Mouse (Mus musculus) heart, adult 2 months (tissue): ENCODE results near the gene Cadps2.

ENCODE experiments used
- CTCF ChIP-seq: fragments of 200-600 bp; IDR thresholded peaks from 2 replicates; pipeline ENCODE4 v1.8.1; 2022; ENCODE audit warnings: antibody characterized with exemption, mild to moderate bottlenecking, moderate library complexity
- EP300 ChIP-seq: fragments of 200-500 bp; IDR thresholded peaks from 2 replicates; pipeline ENCODE4 v1.6.1; 2011; ENCODE audit warnings: low read depth, low read length, control low read depth; ENCODE audit not compliant: insufficient read depth
- POLR2A ChIP-seq: fragments of 200-500 bp; IDR thresholded peaks from 2 replicates; pipeline ENCODE4 v1.6.1; 2011; ENCODE audit warnings: mild to moderate bottlenecking, low read depth, low read length, control low read depth; ENCODE audit not compliant: insufficient read depth

DNA sequence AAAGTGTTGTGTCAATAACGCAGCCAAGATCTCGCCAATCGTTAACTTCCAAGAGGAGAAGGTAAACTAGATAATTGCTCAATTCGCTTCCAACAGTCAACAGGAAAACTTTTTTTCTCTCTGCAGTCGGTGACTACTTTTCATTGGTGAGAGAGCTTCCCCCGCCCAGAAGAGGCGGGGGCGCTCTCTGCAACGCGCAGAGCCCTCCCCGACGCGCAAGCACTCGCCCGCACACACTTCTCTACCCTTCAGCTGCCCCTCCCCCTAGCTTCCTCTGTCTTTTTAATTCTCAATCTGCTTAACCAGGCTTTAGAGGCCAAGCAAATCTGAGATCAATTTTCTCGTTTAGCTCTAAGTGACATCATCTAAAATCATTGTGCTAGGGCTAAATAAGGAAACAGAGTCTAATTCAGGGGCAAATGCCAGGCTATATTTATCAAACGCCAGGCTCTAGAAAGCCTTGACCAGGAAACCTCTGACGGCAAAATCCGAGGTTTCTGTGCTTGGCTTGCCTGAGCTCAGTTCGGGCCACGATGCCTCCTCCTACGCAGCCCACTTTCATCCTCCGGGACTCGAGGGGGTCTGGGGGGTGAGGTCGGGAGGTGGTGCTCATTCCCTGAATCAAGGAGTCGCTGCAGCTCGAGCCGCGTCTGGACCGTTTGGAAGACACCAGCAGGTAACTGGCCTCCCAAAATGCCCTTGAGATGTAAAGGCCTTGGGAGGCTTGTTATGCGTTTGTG lies 590.7 kb downstream of the Cadps2 start, which contains the start of gene Fezf1:
- TF ChIP-seq CTCF (no peak), EP300 (no peak), POLR2A (no peak)
